Mouse (Mus musculus) hindbrain, embryonic 16.5 days (tissue): Measurements from ENCODE around the gene AL607142.1. TPM values are rescaled to one million over a fixed set of nuclear protein-coding genes. Genes with fewer than 3 reads are reported as not detected.
A peak's percentile ranks its signal among the peaks of the same experiment; 100 is the strongest.

ENCODE experiments used
- ATAC-seq: fragments of 200-750 bp; cut with Nextera tagmentation; 2 replicates; pipeline ENCODE4 v1.8.0; 2017; ENCODE audit warnings: moderate TSS enrichment, moderate library complexity
- H3K27ac ChIP-seq: fragments of 300-500 bp; sonication (generic); 2 replicates; pipeline ENCODE4 v1.5.1; 2014; ENCODE audit warnings: low read depth, mild to moderate bottlenecking, control low read depth, low read length, moderate library complexity
- H3K27me3 ChIP-seq: fragments of 300-500 bp; sonication (generic); replicated peaks from 2 replicates; pipeline ENCODE4 v1.6.1; 2014; ENCODE audit warnings: low read length; ENCODE audit not compliant: control insufficient read depth, insufficient read depth
- H3K36me3 ChIP-seq: fragments of 300-500 bp; sonication (generic); 2 replicates; pipeline ENCODE4 v1.6.1; 2014; ENCODE audit warnings: mild to moderate bottlenecking, low read length, moderate library complexity, mixed read lengths; ENCODE audit not compliant: control insufficient read depth, insufficient read depth
- H3K4me1 ChIP-seq: fragments of 300-500 bp; sonication (generic); 2 replicates; pipeline ENCODE4 v1.6.1; 2014; ENCODE audit warnings: low read depth, low read length; ENCODE audit not compliant: control insufficient read depth, insufficient read depth
- H3K4me2 ChIP-seq: fragments of 300-500 bp; sonication (generic); 2 replicates; pipeline ENCODE4 v1.6.1; 2014; ENCODE audit warnings: mild to moderate bottlenecking, low read length, control low read depth, moderate library complexity
- H3K4me3 ChIP-seq: fragments of 300-500 bp; sonication (generic); 2 replicates; pipeline ENCODE4 v1.5.1; 2014; ENCODE audit warnings: mild to moderate bottlenecking, low read length, control low read depth, moderate library complexity
- H3K9ac ChIP-seq: fragments of 300-500 bp; sonication (generic); 2 replicates; pipeline ENCODE4 v1.6.1; 2014; ENCODE audit warnings: low read depth, mild to moderate bottlenecking, control low read depth, low read length, moderate library complexity
- H3K9me3 ChIP-seq: fragments of 300-500 bp; sonication (generic); 2 replicates; pipeline ENCODE4 v1.6.1; 2014; ENCODE audit warnings: mild to moderate bottlenecking, low read length, moderate library complexity; ENCODE audit not compliant: control insufficient read depth
- WGBS: fragments of 180-500 bp; shearing (Covaris S2); extraction: QIAGEN DNeasy Blood & Tissue Kit; methylation state at CpG from one replicate; pipeline ENCODE4 v1.1.7; 2014; 5-methylcytosine and 5-hydroxymethylcytosine counted together
- polyA plus RNA-seq: library from polyadenylated mRNA; unstranded; fragments of >200 nt; fragmentation: Nextera tagmentation; extraction: Ambion mirVana; gene quantifications from 2 replicates; pipeline ENCODE4 v1.2.1, GENCODE M21; 2015

AL607142.1 gene
- polyA plus RNA-seq, 1 experiment from 2014 or later, result not detected

- Histone ChIP-seq H3K36me3 (no peaks in the 10 kb centered on the region), H3K27ac (no peak overlapping the region), H3K4me1 (no peaks in the 10 kb centered on the region), H3K4me2 (no peak overlapping the region), H3K27me3 (no peaks in the 10 kb centered on the region), H3K9me3 (no peaks in the 10 kb centered on the region), H3K9ac (no peak overlapping the region), H3K4me3 (no peak overlapping the region)
- ATAC-seq, result peak; percentile 81
- WGBS, result 45% methylated on average over 4 of the region's 4 CpGs
Measured at GRCm38 (mm10) chr4:120129233-120129885, 64.6 kb downstream of the AL607142.1 start.

- ATAC-seq, result 0 out of 2 replicates have a peak, but pooled peaks have one; percentile 24
- Histone ChIP-seq H3K27ac (no peak overlapping the region), H3K4me2 (no peak overlapping the region), H3K9me3 (no peaks in the 10 kb centered on the region), H3K4me3 (no peak overlapping the region), H3K36me3 (no peaks in the 10 kb centered on the region), H3K4me1 (no peaks in the 10 kb centered on the region), H3K9ac (no peak overlapping the region), H3K27me3 (no peaks in the 10 kb centered on the region)
- 56% methylated on average over 4 of the region's 4 CpGs for WGBS
Measured at GRCm38 (mm10) chr4:120130926-120131325, 66.1 kb downstream of the AL607142.1 start.

- no peaks in the 10 kb centered on the region for H3K9me3 ChIP-seq
- 68% methylated on average over 24 of the region's 24 CpGs for WGBS
- no peak for ATAC-seq
- H3K4me3 ChIP-seq, result no peak overlapping the region
- no peak overlapping the region for H3K9ac ChIP-seq
- no peaks in the 10 kb centered on the region for H3K27me3 ChIP-seq
- H3K36me3 ChIP-seq, result no peaks in the 10 kb centered on the region
- H3K4me1 ChIP-seq, result no peaks in the 10 kb centered on the region
- H3K4me2 ChIP-seq, result no peak overlapping the region
- no peak overlapping the region for H3K27ac ChIP-seq
Measured at GRCm38 (mm10) chr4:120131441-120132220, 66.8 kb downstream of the AL607142.1 start.

- no peaks in the 10 kb centered on the region for H3K4me1 ChIP-seq
- no peaks in the 10 kb centered on the region for H3K27me3 ChIP-seq
- H3K27ac ChIP-seq, result no peak overlapping the region
- WGBS, result 85% methylated on average over 6 of the region's 6 CpGs
- no peak for ATAC-seq
- H3K4me3 ChIP-seq, result no peak overlapping the region
- H3K4me2 ChIP-seq, result no peak overlapping the region
- no peaks in the 10 kb centered on the region for H3K36me3 ChIP-seq
- H3K9me3 ChIP-seq, result no peaks in the 10 kb centered on the region
- H3K9ac ChIP-seq, result no peak overlapping the region
Measured at GRCm38 (mm10) chr4:120134223-120134622, 69.4 kb downstream of the AL607142.1 start.

GRCm38 (mm10) chr4:120141810-120142209, 77.0 kb downstream of the AL607142.1 start:
- Histone ChIP-seq H3K36me3 (no peaks in the 10 kb centered on the region), H3K9me3 (no peaks in the 10 kb centered on the region), H3K4me2 (no peak overlapping the region), H3K4me1 (no peaks in the 10 kb centered on the region), H3K27me3 (no peaks in the 10 kb centered on the region), H3K9ac (no peak overlapping the region), H3K27ac (no peak overlapping the region), H3K4me3 (no peak overlapping the region)
- 100% methylated on average over 1 of the region's 1 CpGs for WGBS
- no peak for ATAC-seq

- H3K4me3 ChIP-seq, result no peak overlapping the region
- H3K27ac ChIP-seq, result no peak overlapping the region
- no peaks in the 10 kb centered on the region for H3K4me1 ChIP-seq
- no peaks in the 10 kb centered on the region for H3K27me3 ChIP-seq
- no peak for ATAC-seq
- no peaks in the 10 kb centered on the region for H3K9me3 ChIP-seq
- H3K4me2 ChIP-seq, result no peak overlapping the region
- 88% methylated on average over 9 of the region's 9 CpGs for WGBS
- H3K36me3 ChIP-seq, result no peaks in the 10 kb centered on the region
- H3K9ac ChIP-seq, result no peak overlapping the region
Measured at GRCm38 (mm10) chr4:120142905-120143304, 78.1 kb downstream of the AL607142.1 start.

Other genes starting within 250 kb of the AL607142.1 start
- gene Edn2, start 96.2 kb downstream of the AL607142.1 start, polyA plus RNA-seq, result 0.31 TPM in 1 of 2 replicates, not detected in the other
- gene Foxo6, start 222.4 kb downstream of the AL607142.1 start, polyA plus RNA-seq, result 0.85 and 1.1 TPM in 2 replicates